Mouse (Mus musculus): ENCODE measurements around the gene Jagn1. TPM values are rescaled to one million over a fixed set of nuclear protein-coding genes. Genes with fewer than 3 reads are reported as not detected.

Jagn1 gene
- polyA plus RNA-seq, 1 experiment = 75.5 TPM

- H3K36me3 ChIP-seq (ENCODE audit: control insufficient read depth, insufficient read depth, low read length) = no peaks in the 10 kb centered on the region
- peak; percentile 54; the same call in 1 of the 2 replicates for TF ChIP-seq POLR2A (IDR thresholded peaks at IDR 0.05; ENCODE audit: control insufficient read depth, extremely low read depth, insufficient read depth, low read length, poor library complexity)
- TF ChIP-seq CTCF (IDR thresholded peaks at IDR 0.05; ENCODE audit: borderline replicate concordance, control insufficient read depth, extremely low read depth, insufficient read depth, low read length, poor library complexity) = no peak
- H3K4me3 ChIP-seq (ENCODE audit: control insufficient read depth, insufficient read depth, low read length) = peak within 1 kb of the TSS; percentile 70
- DNase-seq = peak; percentile 99
- WGBS = under 1% methylated on average over 25 of the region's 25 CpGs
- H3K27ac ChIP-seq (ENCODE audit: control insufficient read depth, insufficient read depth, low read length) = no peak within 1 kb of the TSS
- H3K27me3 ChIP-seq (ENCODE audit: control insufficient read depth, insufficient read depth, low read length) = no peaks in the 10 kb centered on the region
- peaks cover 12% of the 10 kb centered on the region for H3K4me1 ChIP-seq (replicated peaks; ENCODE audit: control insufficient read depth, insufficient read depth, low read length)
Measured at GRCm38 (mm10) chr6:113419199-113419587, 23.2 kb upstream of the Jagn1 start, which contains the start of gene Rpusd3. Gene Rpusd3 (minus strand): TSS chr6:113419340.

- no peak for DNase-seq
- WGBS = 65% methylated on average over 4 of the region's 4 CpGs
Measured at GRCm38 (mm10) chr6:113423000-113423399, 19.4 kb upstream of the Jagn1 start.

GRCm38 (mm10) chr6:113424187-113424586, 18.2 kb upstream of the Jagn1 start:
- Histone ChIP-seq H3K27me3 (ENCODE audit: control insufficient read depth, insufficient read depth, low read length) (no peaks in the 10 kb centered on the region), H3K4me1 (replicated peaks; ENCODE audit: control insufficient read depth, insufficient read depth, low read length) (peaks cover 3% of the 10 kb centered on the region), H3K36me3 (ENCODE audit: control insufficient read depth, insufficient read depth, low read length) (no peaks in the 10 kb centered on the region), H3K4me3 (ENCODE audit: control insufficient read depth, insufficient read depth, low read length) (no peak overlapping the region), H3K27ac (ENCODE audit: control insufficient read depth, insufficient read depth, low read length) (no peak overlapping the region)
- DNase-seq = no peak
- TF ChIP-seq POLR2A (IDR thresholded peaks at IDR 0.05; ENCODE audit: control insufficient read depth, extremely low read depth, insufficient read depth, low read length, poor library complexity) (no peak), CTCF (IDR thresholded peaks at IDR 0.05; ENCODE audit: borderline replicate concordance, control insufficient read depth, extremely low read depth, insufficient read depth, low read length, poor library complexity) (no peak)
- 92% methylated on average over 7 of the region's 7 CpGs for WGBS

More at GRCm38 (mm10) chr6:113423000-113423399, 19.4 kb upstream of the Jagn1 start:
- Histone ChIP-seq H3K4me3 (ENCODE audit: control insufficient read depth, insufficient read depth, low read length) (no peak overlapping the region), H3K4me1 (replicated peaks; ENCODE audit: control insufficient read depth, insufficient read depth, low read length) (peaks cover 12% of the 10 kb centered on the region), H3K27ac (ENCODE audit: control insufficient read depth, insufficient read depth, low read length) (no peak overlapping the region), H3K27me3 (ENCODE audit: control insufficient read depth, insufficient read depth, low read length) (no peaks in the 10 kb centered on the region), H3K36me3 (ENCODE audit: control insufficient read depth, insufficient read depth, low read length) (no peaks in the 10 kb centered on the region)
- TF ChIP-seq CTCF (IDR thresholded peaks at IDR 0.05; ENCODE audit: borderline replicate concordance, control insufficient read depth, extremely low read depth, insufficient read depth, low read length, poor library complexity) (no peak), POLR2A (IDR thresholded peaks at IDR 0.05; ENCODE audit: control insufficient read depth, extremely low read depth, insufficient read depth, low read length, poor library complexity) (no peak)

DNA sequence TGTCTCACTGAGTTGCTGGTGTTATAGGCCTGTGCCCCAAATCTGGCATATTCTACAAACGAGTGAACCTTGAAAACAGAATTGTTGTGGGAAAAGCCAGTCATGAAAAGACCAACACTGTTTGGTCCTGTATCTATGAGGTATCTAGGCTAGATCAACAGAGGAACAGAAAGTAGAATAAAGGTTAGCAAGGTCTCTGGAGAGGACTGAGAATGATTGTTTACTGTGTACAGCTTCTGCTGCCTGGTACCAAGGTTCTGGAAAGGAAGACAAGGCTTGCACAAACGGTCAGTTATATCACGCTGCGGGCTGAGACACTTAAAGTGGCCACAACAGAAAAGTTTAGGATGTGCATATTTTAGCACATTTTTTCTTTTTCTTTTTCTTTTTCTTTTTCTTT, 15.7 kb upstream of the Jagn1 start:
- H3K4me3 ChIP-seq (ENCODE audit: control insufficient read depth, insufficient read depth, low read length) = no peak overlapping the region
- no peak overlapping the region for H3K27ac ChIP-seq (ENCODE audit: control insufficient read depth, insufficient read depth, low read length)
- no peaks in the 10 kb centered on the region for H3K27me3 ChIP-seq (ENCODE audit: control insufficient read depth, insufficient read depth, low read length)
- H3K4me1 ChIP-seq (replicated peaks; ENCODE audit: control insufficient read depth, insufficient read depth, low read length) = no peaks in the 10 kb centered on the region
- WGBS = 95% methylated on average over 4 of the region's 4 CpGs
- DNase-seq = no peak
- no peaks in the 10 kb centered on the region for H3K36me3 ChIP-seq (ENCODE audit: control insufficient read depth, insufficient read depth, low read length)
- no peak for TF ChIP-seq CTCF (IDR thresholded peaks at IDR 0.05; ENCODE audit: borderline replicate concordance, control insufficient read depth, extremely low read depth, insufficient read depth, low read length, poor library complexity)

- Histone ChIP-seq H3K27me3 (ENCODE audit: control insufficient read depth, insufficient read depth, low read length) (no peaks in the 10 kb centered on the region), H3K36me3 (ENCODE audit: control insufficient read depth, insufficient read depth, low read length) (no peaks in the 10 kb centered on the region), H3K27ac (ENCODE audit: control insufficient read depth, insufficient read depth, low read length) (no peak overlapping the region), H3K4me1 (replicated peaks; ENCODE audit: control insufficient read depth, insufficient read depth, low read length) (no peaks in the 10 kb centered on the region), H3K4me3 (ENCODE audit: control insufficient read depth, insufficient read depth, low read length) (no peak overlapping the region)
- DNase-seq = peak; percentile 58
- TF ChIP-seq POLR2A (IDR thresholded peaks at IDR 0.05; ENCODE audit: control insufficient read depth, extremely low read depth, insufficient read depth, low read length, poor library complexity) (no peak), CTCF (IDR thresholded peaks at IDR 0.05; ENCODE audit: borderline replicate concordance, control insufficient read depth, extremely low read depth, insufficient read depth, low read length, poor library complexity) (no peak)
- WGBS = 69% methylated on average over 3 of the region's 3 CpGs
Measured at GRCm38 (mm10) chr6:113427397-113427796, 15.0 kb upstream of the Jagn1 start.

GRCm38 (mm10) chr6:113428006-113428405, 14.4 kb upstream of the Jagn1 start:
- Histone ChIP-seq H3K27me3 (ENCODE audit: control insufficient read depth, insufficient read depth, low read length) (no peaks in the 10 kb centered on the region), H3K4me1 (replicated peaks; ENCODE audit: control insufficient read depth, insufficient read depth, low read length) (no peaks in the 10 kb centered on the region), H3K4me3 (ENCODE audit: control insufficient read depth, insufficient read depth, low read length) (no peak overlapping the region), H3K27ac (ENCODE audit: control insufficient read depth, insufficient read depth, low read length) (no peak overlapping the region), H3K36me3 (ENCODE audit: control insufficient read depth, insufficient read depth, low read length) (no peaks in the 10 kb centered on the region)
- WGBS = 95% methylated on average over 16 of the region's 16 CpGs
- DNase-seq = no peak
- TF ChIP-seq CTCF (IDR thresholded peaks at IDR 0.05; ENCODE audit: borderline replicate concordance, control insufficient read depth, extremely low read depth, insufficient read depth, low read length, poor library complexity) (no peak), POLR2A (IDR thresholded peaks at IDR 0.05; ENCODE audit: control insufficient read depth, extremely low read depth, insufficient read depth, low read length, poor library complexity) (no peak)

DNA sequence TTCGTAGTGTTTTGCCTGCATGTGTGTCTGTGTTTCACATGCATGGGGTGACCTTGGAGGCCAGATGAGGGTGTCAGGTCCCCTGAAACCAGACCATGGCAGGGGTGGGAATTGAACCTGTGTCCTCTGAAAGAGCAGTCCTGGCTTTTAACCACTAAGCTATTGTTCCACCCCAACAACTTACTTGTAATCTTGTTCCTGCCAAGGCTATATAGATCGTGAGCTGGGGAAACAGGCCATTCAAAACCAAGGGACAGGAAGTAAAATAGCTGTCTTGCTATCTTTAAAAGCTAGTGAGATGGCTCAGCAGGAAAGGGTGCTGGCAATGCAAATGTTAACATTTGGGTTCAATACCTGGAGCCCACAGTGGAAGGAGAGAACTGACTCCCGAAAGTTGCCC, 12.4 kb upstream of the Jagn1 start:
- TF ChIP-seq POLR2A (IDR thresholded peaks at IDR 0.05; ENCODE audit: control insufficient read depth, extremely low read depth, insufficient read depth, low read length, poor library complexity) = no peak
- Histone ChIP-seq H3K27me3 (ENCODE audit: control insufficient read depth, insufficient read depth, low read length) (no peaks in the 10 kb centered on the region), H3K4me1 (replicated peaks; ENCODE audit: control insufficient read depth, insufficient read depth, low read length) (no peaks in the 10 kb centered on the region), H3K4me3 (ENCODE audit: control insufficient read depth, insufficient read depth, low read length) (no peak overlapping the region), H3K36me3 (ENCODE audit: control insufficient read depth, insufficient read depth, low read length) (no peaks in the 10 kb centered on the region), H3K27ac (ENCODE audit: control insufficient read depth, insufficient read depth, low read length) (no peak overlapping the region)
- 67% methylated on average over 3 of the region's 3 CpGs for WGBS
- DNase-seq = no peak
